Mouse (Mus musculus) heart, adult 2 months (tissue): ENCODE results near the gene Pgc.

Experiments
- CTCF ChIP-seq: fragments of 200-600 bp; IDR thresholded peaks from 2 replicates; pipeline ENCODE4 v1.8.1; 2022; ENCODE audit warnings: antibody characterized with exemption, mild to moderate bottlenecking, moderate library complexity
- EP300 ChIP-seq: fragments of 200-500 bp; IDR thresholded peaks from 2 replicates; pipeline ENCODE4 v1.6.1; 2011; ENCODE audit warnings: low read depth, low read length, control low read depth; ENCODE audit not compliant: insufficient read depth

GRCm38 (mm10) chr17:47726566-47726965 lies at the start of gene Pgc:
- TF ChIP-seq EP300 (no peak), CTCF (no peak)
